Mouse (Mus musculus): Measurements from ENCODE around the gene Tmem135.

DNA sequence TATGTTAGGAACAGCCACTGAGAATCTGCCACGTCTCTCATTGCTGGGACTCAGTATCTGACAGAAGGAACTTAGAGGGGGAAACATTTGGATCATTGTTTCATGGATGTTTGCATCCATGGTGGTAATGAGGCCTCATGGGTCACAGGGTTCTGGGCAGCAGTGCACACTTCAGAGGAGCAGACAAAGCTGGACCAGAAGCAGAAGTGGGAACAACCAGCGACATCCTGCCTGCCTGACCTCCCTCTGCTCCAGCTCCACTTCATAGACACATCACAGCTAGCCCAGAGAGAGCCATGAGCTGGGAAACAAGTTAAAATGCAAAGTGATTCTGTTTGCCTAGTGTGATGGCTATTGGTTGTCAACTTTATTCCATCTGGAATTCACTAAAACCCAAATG, 46.3 kb upstream of the Tmem135 start:
- TF ChIP-seq POLR2A (IDR thresholded peaks at IDR 0.05; ENCODE audit: low read depth, low read length) (no peak), CTCF (conservative IDR thresholded peaks at IDR 0.05; ENCODE audit: insufficient read depth, insufficient read length, low read depth, low read length) (no peak)
